Mouse (Mus musculus) kidney, postnatal 0 days (tissue): ENCODE measurements at regions not wholly inside any gene's neighbourhood (a gene's known extent, or its start where the extent isn't known, plus 50 kb on each side); places are given as distances from the start of the nearest gene placed in this dataset.

Experiments
- ATAC-seq: fragments of 200-750 bp; cut with Nextera tagmentation; replicated peaks from 2 replicates; pipeline ENCODE4 v1.8.0; 2017; ENCODE audit warnings: low read depth, moderate number of reproducible peaks, moderate TSS enrichment, moderate library complexity; ENCODE audit not compliant: low FRiP score
- DNase-seq: peaks from one replicate; pipeline ENCODE4 v3.0.0-alpha.2; 2016; ENCODE audit warnings: low spot score
- H3K27ac ChIP-seq: fragments of 300-500 bp; sonication (generic); 2 replicates; pipeline ENCODE4 v1.5.1; 2014; ENCODE audit warnings: mild to moderate bottlenecking
- H3K27me3 ChIP-seq: fragments of 300-500 bp; sonication (generic); 2 replicates; pipeline ENCODE4 v1.6.1; 2014; ENCODE audit warnings: low read length, mixed read lengths; ENCODE audit not compliant: insufficient read depth
- H3K36me3 ChIP-seq: fragments of 300-500 bp; sonication (generic); 2 replicates; pipeline ENCODE4 v1.6.1; 2014; ENCODE audit warnings: low read length, mixed read lengths; ENCODE audit not compliant: insufficient read depth
- H3K4me1 ChIP-seq: fragments of 300-500 bp; sonication (generic); replicated peaks from 2 replicates; pipeline ENCODE4 v1.6.1; 2014; ENCODE audit warnings: antibody characterized with exemption, low read length, mixed read lengths; ENCODE audit not compliant: insufficient read depth
- H3K4me2 ChIP-seq: fragments of 300-500 bp; sonication (generic); 2 replicates; pipeline ENCODE4 v1.6.1; 2014; ENCODE audit warnings: mild to moderate bottlenecking, low read length, moderate library complexity, mixed read lengths
- H3K4me3 ChIP-seq: fragments of 300-500 bp; sonication (generic); replicated peaks from 2 replicates; pipeline ENCODE4 v1.5.1; 2014; ENCODE audit warnings: low read depth, low read length
- H3K9ac ChIP-seq: fragments of 300-500 bp; sonication (generic); 2 replicates; pipeline ENCODE4 v1.6.1; 2014; ENCODE audit warnings: low read depth, low read length
- H3K9me3 ChIP-seq: fragments of 300-500 bp; sonication (generic); replicated peaks from 2 replicates; pipeline ENCODE4 v1.6.1; 2016; ENCODE audit warnings: low read length, inconsistent platforms, mixed read lengths
- CTCF ChIP-seq: IDR thresholded peaks from 2 replicates; pipeline ENCODE4 v1.5.1; 2016; ENCODE audit warnings: antibody characterized with exemption, low read depth, mild to moderate bottlenecking, moderate library complexity
- WGBS: fragments of 180-500 bp; shearing (Covaris S2); extraction: QIAGEN DNeasy Blood & Tissue Kit; methylation state at CpG from one replicate; pipeline ENCODE4 v1.1.7; 2014; 5-methylcytosine and 5-hydroxymethylcytosine counted together

- DNase-seq: peak; percentile 35
- 32% methylated on average over 6 of the region's 6 CpGs for WGBS
Observed at GRCm38 (mm10) chr14:61975301-61975732, 317.1 kb upstream of the Rnaseh2b start.

DNA sequence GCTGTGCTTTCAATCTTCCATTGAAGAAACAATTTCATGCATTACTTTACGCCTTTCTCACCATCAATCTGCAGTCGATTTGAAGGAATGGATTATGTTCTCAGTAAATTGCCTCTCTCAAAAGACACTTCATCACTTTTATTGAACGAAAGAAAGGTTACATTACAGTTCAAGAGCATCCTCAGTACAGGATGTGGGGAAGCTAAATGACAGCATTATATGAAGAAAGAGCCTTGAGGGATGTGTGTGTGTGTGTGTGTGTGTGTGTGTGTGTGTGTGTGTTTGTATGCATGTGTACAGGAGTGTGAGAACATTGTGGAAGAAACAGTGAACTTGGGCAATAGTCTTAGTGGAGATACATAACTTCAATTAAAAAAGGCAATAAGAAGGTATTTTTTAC, 311.8 kb upstream of the Rnaseh2b start:
- Histone ChIP-seq H3K4me3 (no peak overlapping the region), H3K9ac (no peak overlapping the region), H3K27me3 (no peaks in the 10 kb centered on the region), H3K36me3 (no peaks in the 10 kb centered on the region), H3K27ac (no peak overlapping the region), H3K9me3 (no peaks in the 10 kb centered on the region), H3K4me1 (no peaks in the 10 kb centered on the region), H3K4me2 (no peak overlapping the region)
- DNase-seq: no peak
- no peak for ATAC-seq
- TF ChIP-seq CTCF: no peak
- 78% methylated on average over 3 of the region's 3 CpGs for WGBS

More at GRCm38 (mm10) chr14:61975301-61975732, 317.1 kb upstream of the Rnaseh2b start:
- no peaks in the 10 kb centered on the region for H3K27me3 ChIP-seq
- H3K27ac ChIP-seq: peak overlapping the region; percentile 3; the same call in 1 of the 2 replicates
- no peak overlapping the region for H3K4me3 ChIP-seq
- no peak for TF ChIP-seq CTCF
- H3K9me3 ChIP-seq: no peaks in the 10 kb centered on the region
- no peak overlapping the region for H3K9ac ChIP-seq
- no peak for ATAC-seq
- H3K4me1 ChIP-seq: peaks cover 5% of the 10 kb centered on the region; the same call in 1 of the 2 replicates
- H3K4me2 ChIP-seq: no peak overlapping the region
- H3K36me3 ChIP-seq: no peaks in the 10 kb centered on the region

- H3K36me3 ChIP-seq: no peaks in the 10 kb centered on the region
- 68% methylated on average over 3 of the region's 3 CpGs for WGBS
- H3K27me3 ChIP-seq: no peaks in the 10 kb centered on the region
- H3K27ac ChIP-seq: no peak overlapping the region
- H3K4me1 ChIP-seq: no peaks in the 10 kb centered on the region
- no peak overlapping the region for H3K9ac ChIP-seq
- H3K9me3 ChIP-seq: no peaks in the 10 kb centered on the region
- no peak overlapping the region for H3K4me3 ChIP-seq
- H3K4me2 ChIP-seq: no peak overlapping the region
- TF ChIP-seq CTCF: no peak
- ATAC-seq (no peak), DNase-seq (no peak)
Observed at GRCm38 (mm10) chr14:61985575-61985974, 306.8 kb upstream of the Rnaseh2b start.

GRCm38 (mm10) chr14:61986203-61986602, 306.2 kb upstream of the Rnaseh2b start:
- ATAC-seq: no peak
- 72% methylated on average over 13 of the region's 13 CpGs for WGBS

GRCm38 (mm10) chr14:61995253-61995652, 297.1 kb upstream of the Rnaseh2b start:
- ATAC-seq (no peak), DNase-seq (no peak)
- Histone ChIP-seq H3K4me1 (no peaks in the 10 kb centered on the region), H3K27me3 (no peaks in the 10 kb centered on the region), H3K36me3 (no peaks in the 10 kb centered on the region), H3K9ac (no peak overlapping the region), H3K9me3 (no peaks in the 10 kb centered on the region), H3K4me2 (no peak overlapping the region), H3K4me3 (no peak overlapping the region), H3K27ac (no peak overlapping the region)
- WGBS: 96% methylated on average over 1 of the region's 1 CpGs
- 0 out of 2 replicates have a peak, but pooled peaks have one; percentile 5 for TF ChIP-seq CTCF

More at GRCm38 (mm10) chr14:61986203-61986602, 306.2 kb upstream of the Rnaseh2b start:
- Histone ChIP-seq H3K4me1 (no peaks in the 10 kb centered on the region), H3K4me2 (no peak overlapping the region), H3K4me3 (no peak overlapping the region), H3K27me3 (no peaks in the 10 kb centered on the region), H3K27ac (no peak overlapping the region), H3K9ac (no peak overlapping the region), H3K36me3 (no peaks in the 10 kb centered on the region), H3K9me3 (no peaks in the 10 kb centered on the region)
- no peak for DNase-seq
- no peak for TF ChIP-seq CTCF

- H3K4me1 ChIP-seq: peaks cover 9% of the 10 kb centered on the region
- no peak overlapping the region for H3K4me3 ChIP-seq
- H3K9ac ChIP-seq: no peak overlapping the region
- no peaks in the 10 kb centered on the region for H3K27me3 ChIP-seq
- no peaks in the 10 kb centered on the region for H3K9me3 ChIP-seq
- ATAC-seq (no peak), DNase-seq (no peak)
- TF ChIP-seq CTCF: no peak
- H3K4me2 ChIP-seq: no peak overlapping the region
- no peaks in the 10 kb centered on the region for H3K36me3 ChIP-seq
- no peak overlapping the region for H3K27ac ChIP-seq
Observed at GRCm38 (mm10) chr14:61997736-61998135, 294.7 kb upstream of the Rnaseh2b start.

DNA sequence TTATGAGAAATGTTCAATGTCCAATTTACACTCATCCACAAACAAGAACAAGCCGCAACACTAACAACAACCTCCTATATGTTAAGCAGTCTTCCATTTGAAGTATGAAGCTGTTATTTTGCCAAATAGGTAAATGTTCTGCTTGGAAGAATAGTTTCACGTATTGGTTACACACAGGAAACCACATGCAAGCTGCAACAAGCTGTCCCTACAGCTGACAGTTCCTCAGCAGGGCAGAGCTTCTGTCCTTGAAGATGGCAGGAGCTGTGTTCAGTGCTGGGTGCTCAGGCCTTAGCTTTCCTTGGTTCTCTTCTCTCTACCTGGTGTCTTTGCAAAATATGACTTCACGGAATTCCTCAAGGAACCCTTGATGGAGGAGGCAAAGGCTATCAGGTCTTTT, 294.1 kb upstream of the Rnaseh2b start:
- no peak for TF ChIP-seq CTCF
- no peak overlapping the region for H3K9ac ChIP-seq
- no peaks in the 10 kb centered on the region for H3K36me3 ChIP-seq
- DNase-seq: no peak
- 82% methylated on average over 3 of the region's 3 CpGs for WGBS
- ATAC-seq: no peak
- no peak overlapping the region for H3K4me3 ChIP-seq
- no peak overlapping the region for H3K4me2 ChIP-seq
- H3K4me1 ChIP-seq: peaks cover 9% of the 10 kb centered on the region
- no peaks in the 10 kb centered on the region for H3K27me3 ChIP-seq
- no peaks in the 10 kb centered on the region for H3K9me3 ChIP-seq
- H3K27ac ChIP-seq: no peak overlapping the region
